Mouse (Mus musculus) ZHBTc4 (cell line): ENCODE results near the gene Golga3.

Experiments
- DNase-seq: peaks from one replicate; pipeline ENCODE4 v3.0.0-alpha.2; 2011; ENCODE audit warnings: low read depth, low spot score

Golga3 gene

GRCm38 (mm10) chr5:110231638-110232037 lies 55.1 kb downstream of the Golga3 start:
- DNase-seq, result peak; percentile 67

- DNase-seq, result no peak
Measured at GRCm38 (mm10) chr5:110232346-110232745, 55.8 kb downstream of the Golga3 start.

GRCm38 (mm10) chr5:110244091-110244490 lies 67.6 kb downstream of the Golga3 start:
- DNase-seq, result no peak

GRCm38 (mm10) chr5:110266941-110267340 lies 90.4 kb downstream of the Golga3 start:
- peak; percentile 27 for DNase-seq

GRCm38 (mm10) chr5:110269141-110270101 lies 92.9 kb downstream of the Golga3 start, which contains the start of gene Pgam5:
Gene Pgam5, minus strand, starts transcription at chr5:110269913.
- DNase-seq, result peak; percentile 96

GRCm38 (mm10) chr5:110270242-110270641 lies 93.7 kb downstream of the Golga3 start:
- DNase-seq, result no peak

GRCm38 (mm10) chr5:110274147-110274546 lies 97.6 kb downstream of the Golga3 start:
- DNase-seq, result no peak

- no peak for DNase-seq
Measured at GRCm38 (mm10) chr5:110274846-110275245, 98.3 kb downstream of the Golga3 start.
